Mouse (Mus musculus): ENCODE results near the gene Dach1. TPM values are rescaled to one million over a fixed set of nuclear protein-coding genes. Genes with fewer than 3 reads are reported as not detected.

Gene Dach1
- polyA plus RNA-seq, 1 experiment from 2014 or later: 7.7 TPM

GRCm38 (mm10) chr14:98104314-98104955 is 65.1 kb downstream of the Dach1 start:
- Histone ChIP-seq H3K4me2 (replicated peaks) (no peak overlapping the region), H3K4me3 (no peak overlapping the region), H3K27ac (no peak overlapping the region), H3K36me3 (no peaks in the 10 kb centered on the region), H3K27me3 (no peaks in the 10 kb centered on the region), H3K4me1 (no peaks in the 10 kb centered on the region), H3K9ac (no peak overlapping the region), H3K9me3 (no peaks in the 10 kb centered on the region)
- 73% methylated on average over 10 of the region's 10 CpGs for WGBS
- no peak for ATAC-seq (ENCODE audit: insufficient number of reproducible peaks, insufficient read depth, low FRiP score, low TSS enrichment)

DNA sequence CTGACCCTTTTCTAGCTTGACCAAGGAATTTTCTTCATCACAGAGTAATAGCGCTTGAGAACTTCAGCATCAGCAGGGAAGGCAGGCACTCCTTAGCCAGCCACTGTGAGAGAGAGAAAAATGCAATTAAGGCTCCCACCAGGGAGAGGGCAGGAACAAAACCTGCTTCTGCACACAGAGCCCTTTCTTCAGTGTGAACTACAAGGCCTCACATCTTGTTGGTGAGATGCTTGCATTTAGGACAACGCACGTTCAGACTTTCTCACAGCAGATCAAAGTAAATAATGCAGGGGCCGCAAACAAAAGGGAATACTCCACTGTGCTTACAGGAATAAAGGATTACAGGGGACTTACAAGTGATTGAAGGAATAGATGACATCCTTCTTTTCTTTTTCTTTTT is 74.3 kb downstream of the Dach1 start:
- Histone ChIP-seq H3K36me3 (no peaks in the 10 kb centered on the region), H3K9me3 (no peaks in the 10 kb centered on the region), H3K4me3 (no peak overlapping the region), H3K9ac (no peak overlapping the region), H3K4me1 (no peaks in the 10 kb centered on the region), H3K27ac (no peak overlapping the region), H3K27me3 (no peaks in the 10 kb centered on the region), H3K4me2 (replicated peaks) (no peak overlapping the region)
- WGBS: 38% methylated on average over 4 of the region's 4 CpGs
- ATAC-seq (ENCODE audit: insufficient number of reproducible peaks, insufficient read depth, low FRiP score, low TSS enrichment): no peak

DNA sequence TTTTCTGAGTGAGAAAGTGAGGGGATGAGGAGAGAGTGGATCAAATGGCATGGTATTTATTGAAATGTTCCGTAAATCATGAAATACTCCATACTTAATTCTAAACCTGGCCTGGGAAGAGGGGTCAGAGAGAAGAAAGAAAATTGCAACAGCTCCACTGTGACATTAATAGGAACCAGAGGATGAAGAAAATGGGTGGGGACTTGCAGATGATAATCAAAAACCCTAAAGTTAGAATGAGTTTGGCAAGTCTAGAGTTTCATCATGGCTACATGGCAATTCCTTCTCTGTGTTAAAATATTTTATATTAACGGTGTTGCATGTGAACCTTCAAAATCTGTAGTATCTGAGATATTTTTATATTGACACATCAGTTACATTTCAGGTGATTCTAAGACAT is 80.3 kb downstream of the Dach1 start:
- Histone ChIP-seq H3K4me2 (replicated peaks) (no peak overlapping the region), H3K27ac (no peak overlapping the region), H3K4me1 (0 out of 2 replicates have a peak, but pooled peaks cover 3% of the 10 kb centered on the region), H3K9ac (no peak overlapping the region), H3K9me3 (no peaks in the 10 kb centered on the region), H3K4me3 (no peak overlapping the region), H3K36me3 (no peaks in the 10 kb centered on the region), H3K27me3 (no peaks in the 10 kb centered on the region)
- WGBS: 82% methylated on average over 2 of the region's 2 CpGs
- no peak for ATAC-seq (ENCODE audit: insufficient number of reproducible peaks, insufficient read depth, low FRiP score, low TSS enrichment)

GRCm38 (mm10) chr14:98087355-98087754 is 82.2 kb downstream of the Dach1 start:
- WGBS: 63% methylated on average over 2 of the region's 2 CpGs
- Histone ChIP-seq H3K4me3 (no peak overlapping the region), H3K9ac (no peak overlapping the region), H3K4me1 (0 out of 2 replicates have a peak, but pooled peaks cover 3% of the 10 kb centered on the region), H3K27ac (no peak overlapping the region), H3K36me3 (no peaks in the 10 kb centered on the region), H3K4me2 (replicated peaks) (no peak overlapping the region), H3K27me3 (no peaks in the 10 kb centered on the region), H3K9me3 (no peaks in the 10 kb centered on the region)
- no peak for ATAC-seq (ENCODE audit: insufficient number of reproducible peaks, insufficient read depth, low FRiP score, low TSS enrichment)

- no peak for ATAC-seq (ENCODE audit: insufficient number of reproducible peaks, insufficient read depth, low FRiP score, low TSS enrichment)
- H3K9me3 ChIP-seq: no peaks in the 10 kb centered on the region
Measured at GRCm38 (mm10) chr14:98086794-98087193, 82.8 kb downstream of the Dach1 start.

GRCm38 (mm10) chr14:98085141-98085540 is 84.4 kb downstream of the Dach1 start:
- Histone ChIP-seq H3K4me3 (no peak overlapping the region), H3K4me2 (replicated peaks) (no peak overlapping the region), H3K27ac (no peak overlapping the region), H3K27me3 (no peaks in the 10 kb centered on the region), H3K9ac (no peak overlapping the region), H3K4me1 (peaks cover 6% of the 10 kb centered on the region; the same call in 1 of the 2 replicates), H3K9me3 (no peaks in the 10 kb centered on the region), H3K36me3 (no peaks in the 10 kb centered on the region)
- 58% methylated on average over 5 of the region's 5 CpGs for WGBS
- ATAC-seq (ENCODE audit: insufficient number of reproducible peaks, insufficient read depth, low FRiP score, low TSS enrichment): no peak

More at GRCm38 (mm10) chr14:98086794-98087193, 82.8 kb downstream of the Dach1 start:
- no peaks in the 10 kb centered on the region for H3K36me3 ChIP-seq
- H3K9ac ChIP-seq: no peak overlapping the region
- no peak overlapping the region for H3K4me3 ChIP-seq
- 84% methylated on average over 4 of the region's 4 CpGs for WGBS
- 0 out of 2 replicates have a peak, but pooled peaks cover 3% of the 10 kb centered on the region for H3K4me1 ChIP-seq
- no peak overlapping the region for H3K27ac ChIP-seq
- H3K27me3 ChIP-seq: no peaks in the 10 kb centered on the region
- H3K4me2 ChIP-seq (replicated peaks): no peak overlapping the region

GRCm38 (mm10) chr14:98084720-98085119 is 84.8 kb downstream of the Dach1 start:
- H3K4me1 ChIP-seq: peaks cover 6% of the 10 kb centered on the region; the same call in 1 of the 2 replicates
- no peaks in the 10 kb centered on the region for H3K9me3 ChIP-seq
- no peak overlapping the region for H3K9ac ChIP-seq
- 37% methylated on average over 1 of the region's 1 CpGs for WGBS
- no peaks in the 10 kb centered on the region for H3K36me3 ChIP-seq
- ATAC-seq (ENCODE audit: insufficient number of reproducible peaks, insufficient read depth, low FRiP score, low TSS enrichment): no peak
- H3K4me2 ChIP-seq (replicated peaks): no peak overlapping the region
- H3K4me3 ChIP-seq: no peak overlapping the region
- no peak overlapping the region for H3K27ac ChIP-seq
- no peaks in the 10 kb centered on the region for H3K27me3 ChIP-seq

DNA sequence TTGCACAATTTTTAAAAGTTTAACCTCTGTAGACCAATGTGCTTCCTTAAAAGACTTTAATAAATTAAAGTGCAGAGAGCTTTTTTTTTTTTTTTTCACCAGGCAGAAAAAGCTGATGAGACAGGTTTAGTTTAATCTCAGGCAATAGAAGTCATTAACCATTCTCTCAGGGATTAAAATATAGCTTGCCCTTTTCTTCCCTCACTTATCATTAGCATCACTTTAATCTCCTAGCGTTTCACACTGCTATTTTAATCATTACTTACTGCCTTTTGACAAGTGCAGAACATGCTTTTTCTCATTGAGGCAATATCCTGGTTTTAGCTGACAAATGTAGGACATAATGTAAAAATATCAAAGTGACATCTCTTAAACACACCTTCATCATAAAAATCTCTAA is 86.1 kb downstream of the Dach1 start:
- peaks cover 6% of the 10 kb centered on the region; the same call in 1 of the 2 replicates for H3K4me1 ChIP-seq
- WGBS: 22% methylated on average over 1 of the region's 1 CpGs
- no peaks in the 10 kb centered on the region for H3K36me3 ChIP-seq
- ATAC-seq (ENCODE audit: insufficient number of reproducible peaks, insufficient read depth, low FRiP score, low TSS enrichment): no peak
- no peak overlapping the region for H3K4me2 ChIP-seq (replicated peaks)
- H3K9me3 ChIP-seq: no peaks in the 10 kb centered on the region
- H3K27me3 ChIP-seq: no peaks in the 10 kb centered on the region
- H3K4me3 ChIP-seq: no peak overlapping the region
- no peak overlapping the region for H3K27ac ChIP-seq
- no peak overlapping the region for H3K9ac ChIP-seq

DNA sequence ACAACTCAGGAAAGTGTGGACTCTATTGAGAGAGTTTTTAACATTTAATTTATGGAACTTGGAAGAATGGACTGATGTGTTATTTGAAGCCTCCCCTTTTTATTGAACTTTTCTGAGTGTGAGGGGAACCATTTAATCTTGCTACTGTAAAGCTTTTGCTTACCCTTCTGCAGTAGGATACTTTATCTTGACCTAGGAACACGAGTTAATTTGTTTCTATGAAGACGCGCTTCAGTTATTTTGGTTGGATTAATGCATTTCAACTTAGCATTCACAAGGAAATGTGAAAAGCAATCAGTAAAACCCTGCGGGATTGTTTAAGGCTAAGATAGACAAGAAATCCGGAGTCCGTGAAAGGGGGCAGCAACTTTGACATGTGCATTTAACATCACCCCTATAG is 89.6 kb downstream of the Dach1 start:
- WGBS: 67% methylated on average over 6 of the region's 6 CpGs
- Histone ChIP-seq H3K4me3 (no peak overlapping the region), H3K9ac (no peak overlapping the region), H3K9me3 (no peaks in the 10 kb centered on the region), H3K27ac (no peak overlapping the region), H3K27me3 (no peaks in the 10 kb centered on the region), H3K4me2 (replicated peaks) (no peak overlapping the region), H3K4me1 (peaks cover 4% of the 10 kb centered on the region; the same call in 1 of the 2 replicates), H3K36me3 (no peaks in the 10 kb centered on the region)
- ATAC-seq (ENCODE audit: insufficient number of reproducible peaks, insufficient read depth, low FRiP score, low TSS enrichment): no peak

GRCm38 (mm10) chr14:98077996-98078395 is 91.6 kb downstream of the Dach1 start:
- peaks cover 4% of the 10 kb centered on the region; the same call in 1 of the 2 replicates for H3K4me1 ChIP-seq

DNA sequence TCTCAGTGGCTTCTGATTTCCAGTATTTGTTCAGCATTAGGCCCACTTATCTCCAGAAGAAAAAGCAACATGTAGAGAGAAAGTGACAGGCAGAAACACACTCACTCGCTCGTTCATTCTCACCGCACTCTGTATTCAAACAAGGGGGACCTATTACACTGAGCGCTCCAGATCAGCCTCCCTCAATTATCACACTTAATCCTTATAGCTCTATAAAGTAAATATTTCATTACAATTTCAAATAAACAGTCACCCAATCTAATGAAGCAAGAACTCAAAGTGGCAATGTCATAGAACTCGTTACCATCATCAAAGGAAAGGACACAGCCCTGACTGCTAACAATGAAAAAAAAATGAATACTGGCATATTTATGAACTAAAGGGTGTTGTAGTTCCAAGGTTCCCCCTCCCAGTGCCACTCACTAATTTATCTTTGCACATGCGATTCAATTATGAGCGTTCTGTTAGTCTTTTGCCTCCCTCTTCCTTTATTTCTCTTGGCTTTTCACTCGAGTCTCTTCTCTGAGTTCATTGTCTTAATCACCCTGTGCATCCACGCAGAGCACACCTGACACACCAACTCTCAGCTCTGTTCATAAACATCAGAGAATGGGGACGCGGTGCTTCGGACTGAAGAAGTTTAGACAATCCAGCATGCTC is 96.0 kb downstream of the Dach1 start:
- H3K9me3 ChIP-seq: no peaks in the 10 kb centered on the region
- H3K27me3 ChIP-seq: no peaks in the 10 kb centered on the region
- peaks cover 5% of the 10 kb centered on the region; the same call in 1 of the 2 replicates for H3K4me1 ChIP-seq
- no peak for ATAC-seq (ENCODE audit: insufficient number of reproducible peaks, insufficient read depth, low FRiP score, low TSS enrichment)
- no peak overlapping the region for H3K27ac ChIP-seq
- no peaks in the 10 kb centered on the region for H3K36me3 ChIP-seq
- H3K4me2 ChIP-seq (replicated peaks): peak overlapping the region; percentile 6; the same call in 1 of the 2 replicates
- no peak overlapping the region for H3K4me3 ChIP-seq
- no peak overlapping the region for H3K9ac ChIP-seq
- 70% methylated on average over 12 of the region's 12 CpGs for WGBS

More at GRCm38 (mm10) chr14:98077996-98078395, 91.6 kb downstream of the Dach1 start:
- ATAC-seq (ENCODE audit: insufficient number of reproducible peaks, insufficient read depth, low FRiP score, low TSS enrichment): no peak
- no peak overlapping the region for H3K4me3 ChIP-seq
- no peak overlapping the region for H3K9ac ChIP-seq
- H3K36me3 ChIP-seq: no peaks in the 10 kb centered on the region
- no peaks in the 10 kb centered on the region for H3K9me3 ChIP-seq
- no peak overlapping the region for H3K27ac ChIP-seq
- no peaks in the 10 kb centered on the region for H3K27me3 ChIP-seq
- no peak overlapping the region for H3K4me2 ChIP-seq (replicated peaks)
